Mouse (Mus musculus): ENCODE data around the gene Pilrb2.

- no peak for TF ChIP-seq CTCF (conservative IDR thresholded peaks at IDR 0.05 in 1 of 2, IDR thresholded peaks at IDR 0.05 in 1 of 2; ENCODE audit: low read depth in 2 of 2, low read length in 2 of 2)
- no peak for TF ChIP-seq POLR2AphosphoS2 (IDR thresholded peaks at IDR 0.05; ENCODE audit: low read depth, low read length)
- TF ChIP-seq SMC3 (IDR thresholded peaks at IDR 0.05; ENCODE audit: low read depth, low read length), result no peak
- TF ChIP-seq POLR2A (IDR thresholded peaks at IDR 0.05; ENCODE audit: low read depth, low read length), result no peak
These were observed 26.2 kb upstream of the Pilrb2 start for GRCm38 (mm10) chr5:137897812-137898211.

Data from CH12.LX (cell line).